Mouse (Mus musculus) neutrophil, adult 5-6 weeks (primary cell): ENCODE data around the gene 1700029H14Rik. TPM values are rescaled to one million over a fixed set of nuclear protein-coding genes. Genes with fewer than 3 reads are reported as not detected.

Experiments
- ATAC-seq: fragments of 151-379, 151-347 bp; 2 replicates; pipeline ENCODE4 v1.8.0; 2017; ENCODE audit warnings: mild to moderate bottlenecking, moderate TSS enrichment; ENCODE audit not compliant: insufficient number of reproducible peaks, poor library complexity, low FRiP score, severe bottlenecking; ENCODE audit errors: extremely low read depth
- total RNA-seq: library from RNA; stranded (forward); fragments of 200-1000 nt; gene quantifications from 2 replicates; pipeline ENCODE4 v1.2.3, GENCODE M21; 2017

Gene 1700029H14Rik
- total RNA-seq, result 2.3 and 2.9 TPM in 2 replicates

DNA sequence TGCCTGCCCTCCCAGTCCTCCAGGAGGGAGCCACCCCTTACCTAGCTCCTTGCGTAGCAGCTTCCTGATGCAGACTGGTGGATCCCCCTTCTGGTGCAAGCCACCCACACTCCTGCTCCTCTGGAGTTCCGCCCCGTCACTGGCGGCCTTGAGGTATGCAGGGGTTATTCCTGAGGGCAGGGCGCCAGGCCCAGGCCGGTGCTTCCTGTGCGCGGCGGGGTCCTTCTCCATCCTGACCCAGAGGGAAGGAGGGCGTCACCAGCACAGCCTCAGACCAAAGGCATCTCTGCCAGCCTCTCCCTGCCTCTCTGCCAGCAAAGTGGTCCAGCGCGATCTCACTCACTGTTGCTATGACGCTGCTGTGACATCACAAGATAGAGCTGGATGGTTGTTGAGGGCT, at the start of gene 1700029H14Rik:
Gene 1700029H14Rik, minus strand, starts transcription at position 344 of the 400 bp plus-strand sequence.
- ATAC-seq, result peak; percentile 14; the same call in 1 of the 2 replicates

DNA sequence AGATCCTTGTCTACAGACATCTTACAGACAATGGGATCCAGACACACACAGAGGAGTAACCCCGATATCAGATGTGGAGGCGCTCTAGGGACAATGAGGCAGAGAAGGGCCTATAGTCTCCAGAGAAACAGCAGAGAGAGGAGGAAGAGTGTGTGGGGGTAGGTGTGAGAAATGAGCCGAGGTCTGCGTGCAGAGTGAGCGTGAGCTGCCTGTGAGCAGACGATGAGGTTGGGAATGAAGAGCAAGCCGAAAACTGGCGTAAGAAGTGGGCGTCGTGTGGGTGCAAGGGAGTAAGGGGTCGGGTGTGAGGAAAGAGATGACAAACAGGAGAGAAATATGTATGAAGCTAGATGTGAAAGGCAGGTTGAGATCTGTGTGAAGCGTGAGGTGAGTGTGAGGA, 49.4 kb upstream of the 1700029H14Rik start:
- ATAC-seq, result no peak

DNA sequence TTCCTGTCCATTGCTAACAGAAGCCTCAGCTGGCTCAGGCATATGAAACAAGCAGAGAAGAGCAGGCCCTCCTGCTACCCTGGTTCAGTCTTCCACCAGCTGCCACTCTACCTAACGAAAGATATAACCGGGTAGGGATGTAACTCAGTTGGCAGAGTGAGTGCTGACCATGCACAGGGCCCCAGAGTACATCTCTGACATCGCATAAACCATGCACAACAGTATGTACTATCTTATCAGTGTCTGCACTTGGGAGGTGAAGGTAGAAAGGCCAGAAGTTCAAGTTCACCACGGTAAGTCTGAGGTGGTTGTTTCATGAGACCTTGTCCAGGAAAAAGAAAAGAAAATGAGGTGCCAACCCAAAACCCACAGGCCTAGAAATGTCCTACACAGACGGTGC, 47.7 kb upstream of the 1700029H14Rik start:
- no peak for ATAC-seq

DNA sequence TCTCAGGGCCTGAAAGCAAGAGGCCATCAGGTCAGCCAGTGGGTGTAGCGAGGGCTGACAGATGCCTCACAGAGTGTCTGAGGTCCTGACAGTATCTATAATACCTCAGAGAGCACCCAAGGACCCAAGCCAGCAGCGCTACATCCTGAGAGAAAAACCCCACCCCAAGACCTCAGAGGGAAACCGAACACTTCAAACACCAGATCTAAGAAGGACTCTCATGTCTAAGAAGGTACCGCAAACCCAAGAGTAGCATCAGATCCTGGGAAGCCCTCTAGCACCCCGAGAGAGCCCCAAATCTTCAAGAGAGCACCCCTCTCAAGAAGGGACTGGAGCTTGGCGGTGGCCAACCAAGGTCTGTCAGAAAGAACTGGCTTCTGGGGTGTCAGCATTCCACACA, 46.7 kb upstream of the 1700029H14Rik start:
- ATAC-seq, result no peak

DNA sequence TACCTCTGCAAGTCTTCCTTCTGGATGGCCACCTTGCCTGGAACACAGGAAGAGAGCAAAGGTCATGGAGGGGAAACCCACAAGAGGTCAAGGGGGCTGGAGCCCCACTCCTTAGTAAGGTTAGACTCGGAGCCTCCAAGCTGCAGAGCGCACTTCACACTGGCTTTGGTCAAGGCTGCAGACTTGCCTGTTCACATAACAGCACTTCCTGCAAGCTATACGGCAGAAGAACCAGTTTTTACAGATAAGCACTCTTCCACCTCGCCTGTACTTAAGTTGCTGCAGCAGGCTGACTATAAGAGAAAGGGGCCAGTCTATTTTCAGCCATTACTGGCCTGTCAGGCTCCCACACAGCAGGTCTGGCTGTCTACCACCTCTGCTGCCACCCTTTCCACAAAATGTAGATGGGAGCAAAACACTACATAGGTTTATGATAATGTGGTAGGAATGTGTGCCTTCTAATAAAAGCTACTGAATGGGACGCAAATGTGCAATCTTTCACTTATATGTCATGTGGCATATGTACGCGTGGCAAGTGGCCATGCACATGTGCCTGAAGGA, 43.7 kb upstream of the 1700029H14Rik start:
- ATAC-seq, result no peak

DNA sequence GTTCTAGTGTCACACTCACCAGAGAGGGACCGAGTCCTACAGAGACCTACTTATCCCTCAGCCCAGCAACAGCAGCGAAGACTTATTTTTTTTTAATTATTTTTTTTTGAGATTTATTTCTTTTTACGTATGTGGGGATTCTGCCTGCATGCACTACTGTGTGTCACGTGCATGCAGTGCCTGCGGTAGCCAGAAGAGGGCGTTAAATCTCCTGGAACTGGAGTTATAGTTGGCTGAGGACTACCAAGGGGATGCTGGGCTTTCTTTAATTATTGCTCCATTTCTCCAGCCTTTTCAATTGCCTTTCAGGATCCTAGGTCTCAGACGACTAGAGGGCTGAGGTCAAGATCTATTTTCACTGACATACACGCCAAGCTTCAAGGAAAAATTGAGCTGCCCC, 40.4 kb upstream of the 1700029H14Rik start:
- no peak for ATAC-seq

DNA sequence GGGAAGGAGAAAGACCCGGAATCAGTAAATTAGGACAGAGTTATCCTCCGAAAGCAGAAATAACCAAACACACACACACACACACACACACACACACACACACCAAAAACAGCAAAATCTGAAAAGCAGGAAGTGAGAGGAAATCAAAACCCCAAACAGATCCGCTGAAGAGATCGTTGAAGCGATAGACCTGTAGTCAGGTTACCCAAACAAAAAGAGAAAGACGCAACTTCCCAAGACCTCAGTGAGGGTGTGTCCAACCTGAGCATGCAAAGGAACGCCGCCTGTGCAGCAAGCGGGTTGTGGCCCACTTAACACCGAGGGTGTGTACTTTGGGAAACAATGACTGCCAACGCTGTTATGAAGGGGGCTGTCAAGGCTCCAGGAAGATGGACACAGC, 38.9 kb upstream of the 1700029H14Rik start:
- ATAC-seq, result peak; percentile 54

DNA sequence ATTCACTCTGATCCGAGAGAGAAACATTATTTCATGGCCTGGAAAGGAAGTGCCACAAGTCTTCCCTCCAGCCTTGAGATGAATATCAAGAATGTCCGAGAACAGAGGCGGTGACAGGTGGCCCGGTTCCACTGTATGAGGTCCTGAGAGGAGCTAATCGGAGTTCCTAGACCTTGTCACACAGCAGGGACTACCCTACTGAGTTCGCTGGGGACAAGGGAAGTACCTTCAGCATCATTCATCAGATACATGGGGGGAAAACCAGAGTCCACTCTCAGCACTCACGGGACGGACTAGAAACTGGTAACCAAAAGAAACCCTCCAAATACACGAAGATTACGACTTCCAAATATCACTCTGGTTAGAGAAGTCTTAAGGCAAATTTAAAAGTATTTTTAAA, 38.5 kb upstream of the 1700029H14Rik start:
- ATAC-seq, result no peak

DNA sequence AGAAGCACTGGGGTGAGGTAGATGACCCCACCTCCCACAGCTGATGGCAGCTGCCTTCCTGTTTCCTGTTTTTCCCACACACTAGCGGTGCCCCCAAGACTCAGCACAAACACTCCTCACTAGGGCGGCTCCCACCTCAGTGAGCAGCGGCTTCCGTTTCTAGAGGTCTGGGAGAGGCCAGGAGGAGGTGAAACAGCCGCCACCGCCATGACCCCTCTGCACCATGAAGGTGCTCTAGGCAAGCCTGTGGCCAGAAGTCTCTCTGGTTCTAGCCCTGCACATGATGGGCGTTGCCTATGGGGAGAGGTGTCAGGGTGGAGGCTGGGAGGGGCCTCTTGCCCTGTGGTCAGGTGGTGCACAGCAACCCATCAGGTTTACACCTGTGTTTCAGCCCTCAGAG, 37.9 kb upstream of the 1700029H14Rik start:
- peak; percentile 75 for ATAC-seq

DNA sequence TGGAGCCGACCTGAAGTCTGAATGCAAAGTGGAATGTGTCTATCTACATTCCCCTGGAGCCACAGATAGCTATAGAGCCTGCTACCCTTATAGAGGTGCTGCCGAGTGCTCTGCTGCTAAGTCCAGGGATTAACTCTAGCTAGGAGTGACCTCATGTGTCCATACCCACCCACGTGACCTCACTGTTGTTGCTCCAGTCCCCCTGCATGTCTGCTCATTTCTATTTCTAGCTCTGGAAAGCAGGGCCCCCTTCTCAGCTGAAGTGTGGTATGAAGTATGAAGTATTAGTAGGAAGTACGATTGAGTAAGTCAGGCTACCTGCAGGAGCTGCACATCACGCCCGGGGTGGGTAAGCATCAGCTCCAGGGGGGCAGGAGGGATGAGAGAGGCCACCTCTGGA, 35.5 kb upstream of the 1700029H14Rik start:
- no peak for ATAC-seq

DNA sequence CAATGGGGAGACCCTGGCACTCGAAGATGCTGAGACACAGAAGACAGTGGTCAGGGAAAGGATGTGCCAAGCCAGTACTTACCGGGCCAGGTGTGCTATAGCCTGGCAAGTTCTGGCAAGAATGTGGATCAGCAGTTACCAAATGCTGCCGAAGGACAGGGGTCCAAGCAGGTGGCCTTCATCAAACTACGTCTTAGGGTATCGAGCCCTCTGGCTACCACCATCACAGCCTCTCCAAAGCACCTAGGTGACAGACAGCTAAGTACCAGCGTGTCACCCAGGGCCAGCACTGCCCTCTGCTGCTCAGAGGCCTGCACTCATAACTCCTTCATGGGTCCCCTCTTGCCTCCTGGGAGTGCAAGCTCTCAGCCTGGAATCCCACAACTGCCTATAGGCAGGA, 33.6 kb upstream of the 1700029H14Rik start:
- ATAC-seq, result 0 out of 2 replicates have a peak, but pooled peaks have one; percentile 13

DNA sequence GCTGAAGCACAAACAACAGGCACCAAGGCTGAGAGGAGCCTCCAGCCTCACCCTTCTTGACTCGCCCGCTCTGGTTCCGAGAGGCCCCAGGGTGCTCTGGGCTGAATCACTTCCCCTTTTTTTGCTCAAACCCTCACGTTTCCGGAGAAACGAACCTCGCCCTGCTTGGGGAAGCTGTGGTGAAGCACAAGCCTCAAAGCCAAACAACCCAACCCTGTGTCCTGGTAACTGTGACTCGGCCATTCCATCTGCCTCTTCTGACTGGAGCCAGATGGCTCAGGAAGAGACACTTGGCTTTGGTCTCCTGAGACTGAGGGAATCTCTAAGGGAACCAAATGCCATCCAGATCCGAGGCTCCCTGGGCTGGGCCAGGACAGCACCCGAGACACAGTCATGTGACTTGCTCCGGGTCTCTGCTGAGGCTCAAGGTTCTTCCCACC, 32.6 kb upstream of the 1700029H14Rik start:
- peak; percentile 86 for ATAC-seq

DNA sequence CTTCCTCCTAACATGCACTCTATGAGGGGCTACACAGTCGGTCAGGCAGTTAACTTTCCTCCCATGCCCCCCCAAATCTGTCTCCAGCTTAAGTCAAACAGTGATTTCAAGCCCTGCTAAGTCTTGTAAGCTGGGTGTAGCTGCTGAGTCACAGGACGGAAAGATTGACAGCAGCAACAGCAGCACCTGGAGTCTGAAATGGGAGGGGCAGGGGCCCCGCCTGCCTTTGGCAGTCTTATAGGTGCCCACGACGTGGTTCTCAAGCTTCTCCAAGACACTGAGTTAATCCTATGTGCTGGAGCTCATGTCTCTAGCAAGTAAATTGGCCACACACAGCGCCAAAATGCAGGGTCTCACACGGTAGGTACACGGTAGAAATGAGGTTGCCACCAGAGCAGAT, 31.1 kb upstream of the 1700029H14Rik start:
- no peak for ATAC-seq

DNA sequence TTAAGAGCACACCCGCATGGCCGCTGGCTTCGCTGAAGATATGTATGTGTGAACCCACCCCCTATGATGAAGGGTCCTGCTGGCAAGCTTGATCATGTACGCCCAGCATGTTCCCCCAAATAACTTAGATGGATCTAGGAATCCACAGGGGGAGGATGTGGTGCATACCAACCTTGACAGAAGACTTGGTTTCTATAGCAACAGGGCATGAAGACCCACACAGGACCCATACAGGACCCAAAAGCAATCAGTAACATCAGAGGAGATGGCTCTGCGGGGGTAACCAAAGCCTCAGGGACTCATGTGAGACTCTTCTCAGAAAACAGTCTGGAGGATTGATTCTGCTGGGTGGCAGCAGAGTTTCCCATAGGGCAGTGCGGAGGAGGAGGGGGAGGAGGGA, 29.0 kb upstream of the 1700029H14Rik start:
- ATAC-seq, result no peak

DNA sequence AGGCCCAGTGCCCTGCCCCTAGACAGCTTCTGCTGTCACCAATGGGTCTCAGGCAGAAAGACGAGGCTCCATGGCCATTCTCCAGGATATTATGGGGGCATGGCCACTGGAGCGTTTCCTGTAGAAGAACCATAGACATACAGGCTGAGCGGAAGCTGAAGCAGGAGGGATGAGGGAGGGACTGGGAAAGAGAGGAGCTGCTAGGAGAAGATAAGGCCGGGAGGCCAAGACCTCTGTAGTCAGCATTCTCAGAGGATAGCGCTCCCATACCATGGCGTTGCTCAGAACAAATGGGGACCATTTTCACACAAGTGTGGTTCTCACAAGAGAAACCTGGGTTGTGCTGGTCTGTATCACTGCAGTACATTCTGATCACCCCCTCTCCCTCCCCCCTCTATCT, 26.8 kb upstream of the 1700029H14Rik start:
- no peak for ATAC-seq

DNA sequence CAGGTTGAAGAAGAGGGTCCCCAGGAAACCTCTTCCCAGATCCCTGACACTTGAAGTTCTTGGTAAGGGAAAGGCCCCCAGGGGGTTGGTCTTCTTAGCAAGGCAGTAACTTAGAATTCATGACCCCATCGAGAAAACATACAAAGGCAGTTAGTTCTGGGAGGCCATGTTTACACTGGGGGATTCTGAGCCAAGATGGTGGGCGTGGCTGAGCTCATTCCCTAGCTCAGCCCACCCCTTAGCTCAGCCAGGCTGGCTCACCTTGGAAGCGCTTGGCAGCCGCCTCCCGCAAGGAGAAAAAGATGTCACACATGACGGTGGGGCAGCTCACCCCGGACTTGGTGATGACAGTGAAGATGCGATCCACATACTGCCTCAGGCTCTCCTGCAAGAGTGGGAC, 22.4 kb upstream of the 1700029H14Rik start:
- ATAC-seq, result no peak

DNA sequence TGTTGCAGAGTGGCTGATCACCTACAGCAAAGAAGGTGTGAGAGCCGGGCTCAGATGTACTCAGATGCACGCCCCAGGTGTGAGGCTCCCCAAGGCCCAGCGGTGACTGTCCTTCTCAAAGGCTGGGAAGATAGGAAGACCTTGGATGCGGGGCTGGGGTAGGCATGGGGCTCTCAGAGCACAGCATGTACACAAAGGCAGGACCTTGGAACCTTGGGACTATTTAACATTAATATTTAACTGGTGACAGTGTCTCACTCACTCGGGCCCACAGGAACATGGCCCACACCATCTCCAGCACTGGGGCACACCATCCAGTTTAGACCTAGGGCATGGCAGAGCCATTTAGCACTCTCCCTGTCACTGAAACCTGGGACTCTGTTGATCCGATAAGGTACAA, 15.6 kb upstream of the 1700029H14Rik start:
- no peak for ATAC-seq

DNA sequence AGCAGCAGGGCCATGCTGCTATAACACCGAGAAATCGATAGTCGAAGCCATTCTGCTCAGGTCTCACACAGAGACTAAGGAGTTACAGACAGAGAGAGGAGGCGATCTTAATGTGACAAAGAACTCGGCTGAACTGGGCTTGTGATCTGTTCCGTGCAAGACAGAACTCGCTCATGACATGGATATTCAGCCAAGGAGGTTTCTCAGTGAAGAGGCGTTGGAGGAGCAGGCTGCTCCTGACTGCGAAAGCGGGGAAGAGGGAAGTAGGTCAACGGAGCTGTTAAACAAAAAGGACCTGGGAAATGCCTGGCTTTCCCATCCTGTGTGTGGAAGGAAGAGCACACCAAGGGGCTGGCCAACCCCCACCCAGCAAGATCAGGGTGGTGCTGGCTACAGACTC, 9.7 kb upstream of the 1700029H14Rik start:
- ATAC-seq, result no peak

DNA sequence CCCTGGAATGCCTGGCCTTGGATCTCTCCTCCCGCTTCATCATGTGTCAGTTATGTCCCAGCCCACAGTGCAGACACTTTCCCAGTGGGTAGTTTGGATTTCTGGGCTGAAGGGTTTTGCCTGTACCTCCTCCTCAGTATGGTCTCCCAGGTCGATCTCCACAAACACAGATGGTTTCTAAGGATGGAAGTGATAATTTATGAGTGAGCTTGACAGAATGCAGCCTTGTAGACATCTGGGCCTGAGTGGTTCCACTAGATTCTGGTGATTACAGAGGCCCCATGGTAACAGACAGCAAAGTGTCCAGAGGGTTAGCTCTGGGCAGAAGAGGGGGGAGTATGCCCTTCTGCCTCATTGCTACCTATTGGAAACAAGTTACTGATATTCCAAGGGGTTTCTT, 4.7 kb downstream of the 1700029H14Rik start:
- ATAC-seq, result no peak

DNA sequence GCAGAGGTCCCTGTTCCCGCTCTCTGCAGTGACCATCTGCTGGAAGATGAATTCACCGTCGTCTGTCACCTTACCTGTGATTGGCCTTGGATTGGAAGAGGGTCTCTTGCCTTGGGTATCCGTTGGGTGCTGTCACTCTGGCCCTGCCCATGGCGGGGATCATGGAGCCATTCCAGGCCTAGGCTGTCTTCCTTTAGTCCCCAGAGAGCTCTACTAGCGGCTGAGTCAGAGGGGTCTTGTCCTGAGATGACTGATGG, 10.8 kb downstream of the 1700029H14Rik start:
- no peak for ATAC-seq

DNA sequence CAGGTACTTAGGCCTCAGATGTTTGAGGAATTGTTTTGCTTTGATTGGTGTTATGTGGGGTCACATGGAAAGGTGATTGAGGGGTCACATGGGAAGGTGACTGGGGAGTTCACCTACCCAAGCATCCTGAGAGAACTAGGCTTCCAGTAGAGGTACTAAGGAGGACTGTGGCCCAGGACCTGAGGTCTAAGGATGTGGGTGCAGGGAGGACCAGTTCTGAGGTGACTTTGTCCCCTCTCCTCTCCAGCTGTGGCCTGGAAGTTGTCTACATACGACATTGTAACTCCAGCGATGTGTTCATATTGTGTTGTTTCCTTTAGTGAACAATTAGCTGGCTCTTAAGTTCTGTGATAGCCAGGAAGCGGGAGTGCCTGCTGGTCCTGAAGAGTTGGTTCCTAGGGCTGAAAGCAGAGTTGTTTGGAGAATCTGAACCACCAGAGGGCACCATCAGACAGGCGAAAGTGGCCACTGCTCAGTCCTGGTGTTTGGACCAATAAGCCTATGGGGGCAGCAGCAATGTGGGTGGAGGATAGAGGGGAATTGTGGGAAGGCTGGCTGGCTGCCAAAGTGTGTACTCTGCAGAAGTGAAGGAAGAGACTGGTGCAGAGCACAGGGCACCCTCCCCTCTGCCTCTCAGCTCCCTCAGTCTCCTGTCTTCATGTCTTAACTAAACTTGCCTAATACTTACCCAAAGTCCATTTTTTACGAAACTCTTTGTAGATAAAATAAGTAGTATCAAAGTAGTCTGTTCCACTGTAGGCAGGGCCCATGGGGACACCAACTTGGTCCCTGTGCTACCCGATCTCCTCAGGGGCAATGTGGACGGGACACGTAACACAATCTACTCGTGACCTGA, 11.3 kb downstream of the 1700029H14Rik start:
- peak; percentile 67 for ATAC-seq
